Mouse (Mus musculus) erythroblast, embryonic 14.5 days (primary cell): ENCODE results near the gene Pard3b. TPM values are rescaled to one million over a fixed set of nuclear protein-coding genes. Genes with fewer than 3 reads are reported as not detected.

Experiments
- H3K27me3 ChIP-seq: 2 replicates; pipeline ENCODE4 v1.6.1; 2012; ENCODE audit warnings: inconsistent platforms; ENCODE audit not compliant: control insufficient read depth
- H3K36me3 ChIP-seq: 2 replicates; pipeline ENCODE4 v1.6.1; 2012; ENCODE audit warnings: mild to moderate bottlenecking, inconsistent platforms; ENCODE audit not compliant: control insufficient read depth
- H3K4me1 ChIP-seq: 2 replicates; pipeline ENCODE4 v1.6.1; 2012; ENCODE audit warnings: inconsistent platforms; ENCODE audit not compliant: control insufficient read depth
- H3K4me3 ChIP-seq: replicated peaks from 2 replicates; pipeline ENCODE3; 2012; ENCODE audit warnings: moderate library complexity, mild to moderate bottlenecking, inconsistent platforms
- H3K9me3 ChIP-seq: 2 replicates; pipeline ENCODE4 v1.6.1; 2012; ENCODE audit warnings: low read length, inconsistent platforms, mixed read lengths; ENCODE audit not compliant: control insufficient read depth
- GATA1 ChIP-seq: IDR thresholded peaks from 2 replicates; pipeline ENCODE4 v1.6.1; 2012; ENCODE audit warnings: low read length, inconsistent platforms, mixed read lengths
- TAL1 ChIP-seq: IDR thresholded peaks from 3 replicates; pipeline ENCODE4 v1.6.1; 2012; ENCODE audit warnings: low read length, inconsistent platforms, mixed read lengths
- polyA plus RNA-seq: library from polyadenylated mRNA; stranded (reverse); fragments of >175 nt; gene quantifications from 2 replicates; pipeline ENCODE4 v1.2.3, GENCODE M21; 2012

Pard3b gene
- polyA plus RNA-seq, 1 experiment: not detected

DNA sequence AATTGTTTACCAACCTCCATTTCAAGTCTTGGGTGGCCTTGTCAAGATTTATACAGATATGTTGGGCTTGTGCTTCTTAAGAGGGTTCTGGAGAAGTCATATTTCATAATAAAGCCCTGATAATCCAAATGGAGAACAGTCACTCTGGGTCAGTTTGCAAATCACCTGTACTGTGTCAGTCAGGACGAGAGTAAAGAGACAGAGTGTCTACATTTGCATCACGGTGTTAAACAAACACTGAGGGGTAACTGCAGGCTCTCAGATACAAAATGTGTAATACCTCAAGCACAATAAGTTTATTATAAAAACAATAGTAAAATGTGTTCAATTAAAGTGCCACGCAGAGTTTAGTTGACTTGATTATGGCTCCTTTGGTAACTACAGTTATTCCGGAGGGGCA lies 91.0 kb downstream of the Pard3b start:
- Histone ChIP-seq H3K27me3 (no peaks in the 10 kb centered on the region), H3K4me3 (no peak overlapping the region), H3K4me1 (no peaks in the 10 kb centered on the region), H3K36me3 (no peaks in the 10 kb centered on the region), H3K9me3 (no peaks in the 10 kb centered on the region)
- TF ChIP-seq GATA1 (no peak), TAL1 (no peak)

DNA sequence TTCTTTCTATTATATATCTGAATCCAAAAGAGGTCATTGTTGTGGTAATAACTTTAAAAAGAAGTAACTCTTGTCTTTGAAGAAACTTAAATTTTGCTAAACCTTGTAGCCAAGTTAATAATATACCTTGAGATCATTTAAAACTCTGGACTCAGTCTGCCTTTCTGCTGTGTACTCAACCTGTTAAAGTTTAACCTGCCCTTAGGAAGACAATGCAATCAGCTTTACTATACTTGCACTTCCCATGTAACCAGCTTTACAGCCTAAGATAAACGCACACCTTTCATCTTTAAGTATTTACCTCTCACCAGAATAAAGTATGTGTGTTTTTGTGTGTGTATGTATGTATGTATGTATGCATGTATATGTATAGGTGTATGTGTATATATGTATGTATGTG lies 97.9 kb downstream of the Pard3b start:
- Histone ChIP-seq H3K36me3 (no peaks in the 10 kb centered on the region), H3K9me3 (no peaks in the 10 kb centered on the region), H3K4me1 (no peaks in the 10 kb centered on the region), H3K27me3 (no peaks in the 10 kb centered on the region), H3K4me3 (no peak overlapping the region)
- TF ChIP-seq TAL1 (no peak), GATA1 (no peak)

DNA sequence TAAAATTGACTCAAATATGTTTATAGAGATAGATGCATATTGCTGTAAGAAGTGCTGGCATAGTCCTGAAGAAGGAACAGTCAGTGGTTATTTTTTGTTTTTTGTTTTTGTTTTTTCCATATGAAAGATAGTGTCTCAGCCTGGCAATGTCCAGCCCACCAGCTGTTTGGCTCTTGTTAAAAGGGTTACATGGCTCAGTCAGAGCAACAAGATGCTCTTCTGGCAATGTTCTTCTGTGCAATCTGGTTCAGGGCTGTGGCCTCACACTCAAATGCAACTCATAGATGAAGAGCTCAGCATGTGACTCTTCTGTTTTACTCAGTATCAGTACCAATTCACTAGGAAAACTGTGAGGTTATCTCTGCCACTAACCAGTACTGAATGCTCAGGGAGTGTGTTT lies 104.2 kb downstream of the Pard3b start:
- Histone ChIP-seq H3K4me3 (no peak overlapping the region), H3K9me3 (no peaks in the 10 kb centered on the region), H3K36me3 (no peaks in the 10 kb centered on the region), H3K4me1 (no peaks in the 10 kb centered on the region), H3K27me3 (no peaks in the 10 kb centered on the region)
- TF ChIP-seq GATA1: no peak
- TF ChIP-seq TAL1: no peak

DNA sequence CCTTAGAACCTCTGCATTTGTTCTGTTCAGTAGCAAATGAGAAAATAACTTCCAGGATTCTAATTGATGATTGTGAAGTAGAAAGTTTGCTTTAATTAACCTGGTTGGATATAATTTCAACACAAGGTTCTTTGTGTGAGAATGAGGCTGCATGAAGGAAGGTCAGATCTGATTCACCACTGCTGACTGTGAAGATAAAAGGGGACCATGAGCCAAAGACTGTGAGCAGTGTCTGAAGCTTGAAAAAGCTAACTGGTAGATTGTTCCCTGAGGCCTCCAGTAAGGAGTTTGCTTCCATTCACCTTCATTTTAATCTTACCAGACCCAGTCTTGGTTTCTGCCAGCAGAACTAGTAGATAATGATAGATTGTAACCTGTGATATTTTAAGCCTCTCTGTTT lies 108.9 kb downstream of the Pard3b start:
- H3K27me3 ChIP-seq: no peaks in the 10 kb centered on the region
- H3K36me3 ChIP-seq: no peaks in the 10 kb centered on the region
- no peaks in the 10 kb centered on the region for H3K9me3 ChIP-seq
- TF ChIP-seq GATA1 (no peak), TAL1 (no peak)
- H3K4me3 ChIP-seq: no peak overlapping the region
- no peaks in the 10 kb centered on the region for H3K4me1 ChIP-seq

DNA sequence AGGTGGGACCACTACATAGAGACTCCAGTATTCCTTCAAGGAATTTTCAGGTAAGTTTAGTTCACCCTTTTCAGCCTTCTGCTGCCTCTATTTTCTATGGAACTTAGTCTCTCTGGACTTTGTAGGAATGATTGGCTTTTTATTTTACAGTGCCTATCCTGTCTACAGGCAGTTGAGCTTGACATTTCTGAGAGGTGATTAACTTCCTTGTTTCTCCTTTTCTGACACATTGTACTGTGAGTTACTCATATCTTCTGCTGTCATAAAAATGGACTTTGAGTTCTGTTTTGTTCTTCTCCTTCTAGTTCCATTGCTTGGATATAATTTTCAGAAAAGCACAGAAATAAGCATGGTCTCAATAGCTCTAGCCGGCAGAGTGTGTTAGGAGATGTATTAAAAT lies 112.4 kb downstream of the Pard3b start:
- Histone ChIP-seq H3K36me3 (no peaks in the 10 kb centered on the region), H3K9me3 (0 out of 2 replicates have a peak, but pooled peaks cover 2% of the 10 kb centered on the region), H3K4me3 (no peak overlapping the region), H3K4me1 (no peaks in the 10 kb centered on the region), H3K27me3 (no peaks in the 10 kb centered on the region)
- TF ChIP-seq GATA1: no peak
- TF ChIP-seq TAL1: no peak

DNA sequence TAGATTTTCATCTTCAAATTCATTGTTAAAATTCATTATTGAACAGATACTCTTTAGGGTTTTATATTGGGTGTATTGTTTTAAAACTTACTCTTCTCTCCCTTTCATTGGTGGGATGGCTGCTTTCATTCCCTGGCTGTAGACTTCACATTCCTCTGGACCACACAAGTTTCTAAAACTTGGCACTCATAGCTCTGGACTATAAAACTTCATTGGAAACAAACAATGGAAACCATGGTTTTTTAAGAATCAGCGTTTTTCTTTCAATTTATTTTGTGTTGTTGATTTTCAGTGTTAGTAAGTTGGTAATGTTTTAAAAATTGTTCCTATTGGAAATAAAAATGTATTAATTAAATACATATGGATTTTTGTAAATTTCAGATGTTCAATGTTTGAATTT lies 118.1 kb downstream of the Pard3b start:
- no peaks in the 10 kb centered on the region for H3K4me1 ChIP-seq
- no peak overlapping the region for H3K4me3 ChIP-seq
- TF ChIP-seq GATA1 (no peak), TAL1 (no peak)
- no peaks in the 10 kb centered on the region for H3K27me3 ChIP-seq
- 0 out of 2 replicates have a peak, but pooled peaks cover 2% of the 10 kb centered on the region for H3K9me3 ChIP-seq
- H3K36me3 ChIP-seq: no peaks in the 10 kb centered on the region

DNA sequence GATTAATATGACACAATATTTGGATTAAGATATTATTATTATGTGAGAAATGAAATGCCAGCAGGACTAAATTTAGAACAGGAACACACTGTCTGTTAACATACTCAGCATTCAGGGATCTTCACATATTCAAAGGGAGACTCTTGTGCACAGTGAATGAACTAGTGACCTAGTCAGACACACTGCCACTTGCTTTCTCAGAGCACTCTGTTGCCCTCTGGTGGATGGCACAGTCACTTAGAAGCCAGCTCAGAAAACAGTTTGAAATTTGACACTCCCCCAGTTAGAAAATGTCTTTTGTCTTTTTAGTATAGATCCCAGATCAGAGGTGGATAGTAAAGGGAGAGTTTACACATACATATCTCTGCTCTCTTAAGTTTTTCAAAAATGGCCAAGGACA lies 132.6 kb downstream of the Pard3b start:
- no peak for TF ChIP-seq TAL1
- no peak for TF ChIP-seq GATA1
- no peaks in the 10 kb centered on the region for H3K36me3 ChIP-seq
- H3K27me3 ChIP-seq: no peaks in the 10 kb centered on the region

DNA sequence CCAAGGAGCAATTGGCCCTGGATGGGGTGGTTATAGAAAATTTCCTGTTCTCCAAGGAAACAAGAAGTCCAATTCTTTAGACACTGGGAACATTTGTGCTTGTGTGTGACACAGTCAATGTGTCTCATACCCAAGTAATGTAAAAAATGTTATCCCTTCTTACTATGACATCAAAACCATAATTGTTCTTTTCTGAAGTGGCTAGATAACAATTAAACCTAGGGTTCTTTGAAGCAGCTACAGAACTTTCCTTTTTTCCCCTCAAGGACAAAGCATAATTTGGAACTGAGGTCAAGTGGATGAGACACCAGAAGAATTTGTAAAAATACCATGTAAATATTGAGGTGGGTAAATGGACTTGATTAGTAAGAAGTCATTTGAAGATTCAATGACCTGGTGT lies 140.1 kb downstream of the Pard3b start:
- no peak overlapping the region for H3K4me3 ChIP-seq
- H3K9me3 ChIP-seq: no peaks in the 10 kb centered on the region
- H3K4me1 ChIP-seq: no peaks in the 10 kb centered on the region
- TF ChIP-seq TAL1 (no peak), GATA1 (no peak)
- no peaks in the 10 kb centered on the region for H3K27me3 ChIP-seq
- H3K36me3 ChIP-seq: no peaks in the 10 kb centered on the region

More for the DNA sequence above, 132.6 kb downstream of the Pard3b start:
- H3K4me1 ChIP-seq: no peaks in the 10 kb centered on the region
- H3K4me3 ChIP-seq: no peak overlapping the region
- no peaks in the 10 kb centered on the region for H3K9me3 ChIP-seq

DNA sequence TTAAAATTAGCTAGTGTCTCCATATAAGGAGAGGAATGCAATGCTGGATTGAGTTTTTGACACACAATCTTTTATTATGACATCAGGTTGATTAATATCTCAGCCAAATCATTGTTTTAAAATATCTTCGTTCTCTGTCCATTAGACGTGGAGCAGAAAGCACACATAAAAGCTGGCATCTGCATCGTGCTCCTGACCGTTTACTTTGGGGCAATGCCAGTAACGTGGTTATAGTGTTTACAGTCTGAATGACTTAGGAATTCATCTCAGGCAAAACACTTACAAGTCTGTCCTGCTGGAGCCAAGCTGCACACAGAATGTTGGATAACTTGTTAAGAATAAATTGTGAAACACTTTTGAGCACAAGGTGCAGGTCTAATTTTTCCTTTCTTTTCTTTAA lies 141.3 kb downstream of the Pard3b start:
- no peaks in the 10 kb centered on the region for H3K36me3 ChIP-seq
- no peak overlapping the region for H3K4me3 ChIP-seq
- H3K27me3 ChIP-seq: no peaks in the 10 kb centered on the region
- no peaks in the 10 kb centered on the region for H3K9me3 ChIP-seq
- TF ChIP-seq GATA1: no peak
- no peak for TF ChIP-seq TAL1
- H3K4me1 ChIP-seq: no peaks in the 10 kb centered on the region

DNA sequence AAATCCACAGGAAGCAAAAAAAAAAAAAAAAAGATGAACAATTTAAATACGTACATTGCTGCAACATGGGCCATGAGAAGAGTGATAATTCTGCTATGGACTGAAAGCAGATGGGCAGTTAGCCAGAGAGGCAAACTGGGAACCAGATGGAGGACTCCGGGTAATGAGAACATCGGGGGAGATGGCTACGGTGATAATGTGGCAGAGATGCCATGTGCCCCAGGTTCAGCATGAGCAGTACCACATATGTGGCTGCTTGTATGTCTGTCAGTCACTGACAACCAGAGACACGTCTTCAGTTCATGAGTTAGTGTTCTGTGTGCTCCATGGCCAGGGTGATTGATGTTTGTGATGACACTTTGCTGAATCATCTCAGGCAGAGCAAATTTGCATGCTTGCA lies 157.7 kb downstream of the Pard3b start:
- H3K27me3 ChIP-seq: no peaks in the 10 kb centered on the region
- H3K9me3 ChIP-seq: no peaks in the 10 kb centered on the region
- H3K4me1 ChIP-seq: no peaks in the 10 kb centered on the region
- no peaks in the 10 kb centered on the region for H3K36me3 ChIP-seq
- no peak overlapping the region for H3K4me3 ChIP-seq
- TF ChIP-seq GATA1 (no peak), TAL1 (no peak)
